Mouse (Mus musculus) megakaryocyte progenitor cell, adult 5-6 weeks (primary cell): ENCODE results near the gene Ntng2. TPM values are rescaled to one million over a fixed set of nuclear protein-coding genes. Genes with fewer than 3 reads are reported as not detected.

Experiments
- ATAC-seq: replicated peaks from 2 replicates; pipeline ENCODE4 v1.8.0; 2016; ENCODE audit warnings: mild to moderate bottlenecking, moderate TSS enrichment, inconsistent platforms; ENCODE audit not compliant: poor library complexity
- total RNA-seq, 2 experiments: library from RNA; stranded (forward) in 1 of 2; stranded (reverse) in 1 of 2; fragments of 157-497, 149-512 nt in 1 of 2; fragments of 200-1000 nt in 1 of 2; gene quantifications; 2 replicates each; pipeline versions ENCODE4 v1.2.3 to v1.2.4; 2015 to 2017

Gene Ntng2
- total RNA-seq (2015) (9.4 and 9.9 TPM in 2 replicates), total RNA-seq (2017) (1.5 and 1.8 TPM in 2 replicates)

- ATAC-seq = peak; percentile 66
Observed at GRCm38 (mm10) chr2:29252599-29253204, at the start of gene Ntng2. TSS of gene Ntng2 (minus strand) at chr2:29253005.

- no peak for ATAC-seq
Observed at GRCm38 (mm10) chr2:29295557-29295956, 42.8 kb upstream of the Ntng2 start.

- no peak for ATAC-seq
Observed at GRCm38 (mm10) chr2:29287651-29288050, 34.8 kb upstream of the Ntng2 start.

GRCm38 (mm10) chr2:29277703-29278121 lies 24.9 kb upstream of the Ntng2 start:
- ATAC-seq = peak; percentile 57

- peak; percentile 82 for ATAC-seq
Observed at GRCm38 (mm10) chr2:29271803-29272518, 19.2 kb upstream of the Ntng2 start.

GRCm38 (mm10) chr2:29271098-29271497 lies 18.3 kb upstream of the Ntng2 start:
- ATAC-seq = no peak

- ATAC-seq = no peak
Observed at GRCm38 (mm10) chr2:29266810-29267209, 14.0 kb upstream of the Ntng2 start.

GRCm38 (mm10) chr2:29262436-29262915 lies 9.7 kb upstream of the Ntng2 start:
- ATAC-seq = no peak

GRCm38 (mm10) chr2:29261126-29261525 lies 8.3 kb upstream of the Ntng2 start:
- no peak for ATAC-seq

- ATAC-seq = peak; percentile 58
Observed at GRCm38 (mm10) chr2:29253205-29253865, 530 bp upstream of the Ntng2 start.

- 0 out of 2 replicates have a peak, but pooled peaks have one; percentile 13 for ATAC-seq
Observed at GRCm38 (mm10) chr2:29252059-29252598, 676 bp downstream of the Ntng2 start.

- ATAC-seq = peak; percentile 61
Observed at GRCm38 (mm10) chr2:29251095-29252058, 1.4 kb downstream of the Ntng2 start.

- no peak for ATAC-seq
Observed at GRCm38 (mm10) chr2:29250263-29251094, 2.3 kb downstream of the Ntng2 start.

- no peak for ATAC-seq
Observed at GRCm38 (mm10) chr2:29249852-29250251, 3.0 kb downstream of the Ntng2 start.

GRCm38 (mm10) chr2:29248551-29248950 lies 4.3 kb downstream of the Ntng2 start:
- ATAC-seq = no peak

GRCm38 (mm10) chr2:29247386-29247785 lies 5.4 kb downstream of the Ntng2 start:
- ATAC-seq = no peak

- no peak for ATAC-seq
Observed at GRCm38 (mm10) chr2:29246891-29247290, 5.9 kb downstream of the Ntng2 start.

- no peak for ATAC-seq
Observed at GRCm38 (mm10) chr2:29246275-29246674, 6.5 kb downstream of the Ntng2 start.

- ATAC-seq = peak; percentile 95
Observed at GRCm38 (mm10) chr2:29245341-29245779, 7.4 kb downstream of the Ntng2 start.
